Mouse (Mus musculus) cortical plate, adult 2 months (tissue): Measurements from ENCODE around the gene Ttc37.

ENCODE experiments used
- CTCF ChIP-seq: fragments of 200-500 bp; IDR thresholded peaks from 2 replicates; pipeline ENCODE4 v1.5.1; 2011; ENCODE audit warnings: mild to moderate bottlenecking, control low read depth, low read length; ENCODE audit not compliant: insufficient read depth; ENCODE audit errors: extremely low read depth
- POLR2A ChIP-seq: fragments of 200-500 bp; IDR thresholded peaks from 2 replicates; pipeline ENCODE4 v1.6.1; 2011; ENCODE audit warnings: mild to moderate bottlenecking, low read length, control low read depth; ENCODE audit not compliant: insufficient read depth; ENCODE audit errors: extremely low read depth

- TF ChIP-seq CTCF = no peak
- TF ChIP-seq POLR2A = no peak
These were observed 41.1 kb upstream of the Ttc37 start for GRCm38 (mm10) chr13:76057267-76058069.
